Mouse (Mus musculus) cerebellum, postnatal 10 days (tissue): Measurements from ENCODE around the gene Pappa2.
A peak's percentile ranks its signal among the peaks of the same experiment; 100 is the strongest.

ENCODE experiments used
- DNase-seq, 2 experiments: peaks; one replicate each; pipeline ENCODE4 v3.0.0; 2021; ENCODE audit warnings: mixed read lengths in 2 of 2

Pappa2 gene

DNA sequence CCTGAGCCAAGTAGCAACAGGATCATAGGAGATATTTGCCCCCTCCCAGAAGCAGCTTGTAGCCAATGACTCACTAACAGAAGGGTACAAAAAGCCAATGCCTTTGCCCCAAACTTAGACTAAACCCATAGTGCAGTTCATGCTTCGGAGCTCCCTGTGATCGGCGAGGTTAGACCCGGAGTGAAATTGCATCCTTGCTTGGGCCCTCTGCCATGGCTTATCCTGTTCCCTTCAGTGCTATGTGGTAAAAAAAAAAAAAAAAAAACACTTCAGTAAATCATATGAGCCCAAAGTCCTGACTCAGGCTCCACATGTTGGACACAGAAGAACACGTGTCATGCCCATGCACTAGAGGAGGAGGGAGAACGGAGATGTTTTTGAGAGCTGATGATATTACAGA, 85.8 kb downstream of the Pappa2 start:
- DNase-seq: no peak

DNA sequence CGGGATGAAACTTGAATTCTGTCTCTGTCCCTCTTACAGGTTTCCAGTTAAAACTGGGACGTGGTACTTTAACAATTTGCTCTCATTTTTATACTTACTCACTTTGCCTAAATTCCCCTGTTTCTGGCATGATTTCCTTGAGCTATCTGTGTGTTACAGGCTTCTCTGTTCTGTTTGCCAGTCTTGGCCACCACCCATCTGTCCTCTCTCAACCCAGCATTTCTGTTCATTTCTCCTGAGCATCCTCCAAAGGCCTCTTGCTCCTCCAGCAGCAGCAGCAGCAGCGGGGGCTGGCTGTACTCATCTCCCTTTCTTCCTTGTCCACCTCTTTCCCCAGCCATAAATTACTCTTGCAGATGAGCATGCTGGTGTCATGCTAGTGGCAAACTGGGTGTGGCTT, 104.8 kb downstream of the Pappa2 start:
- DNase-seq: peak; percentile 4 to 6

- DNase-seq: no peak
Measured at GRCm38 (mm10) chr1:158874552-158875077, 105.7 kb downstream of the Pappa2 start.

DNA sequence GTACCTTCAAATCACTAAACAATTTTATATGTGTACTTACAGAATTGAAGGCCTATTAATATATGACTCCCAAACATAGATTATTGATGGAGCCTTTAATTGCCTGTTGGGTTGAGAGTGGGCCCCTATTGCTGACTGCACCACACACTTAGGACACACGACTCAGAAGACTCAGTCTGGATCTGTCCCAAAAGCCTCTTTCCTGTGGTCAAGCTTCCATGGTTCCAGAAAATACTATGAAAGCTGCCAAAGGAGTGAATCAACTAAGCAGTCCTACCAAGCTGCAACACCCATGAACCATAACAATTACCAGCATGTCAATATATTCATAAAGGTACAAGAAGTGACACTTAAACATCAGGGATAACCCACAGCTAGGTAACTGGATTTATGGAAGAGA, 106.7 kb downstream of the Pappa2 start:
- DNase-seq: no peak

- DNase-seq: no peak
Measured at GRCm38 (mm10) chr1:158871401-158871800, 108.9 kb downstream of the Pappa2 start.

- no peak for DNase-seq
Measured at GRCm38 (mm10) chr1:158860190-158860589, 120.1 kb downstream of the Pappa2 start.

DNA sequence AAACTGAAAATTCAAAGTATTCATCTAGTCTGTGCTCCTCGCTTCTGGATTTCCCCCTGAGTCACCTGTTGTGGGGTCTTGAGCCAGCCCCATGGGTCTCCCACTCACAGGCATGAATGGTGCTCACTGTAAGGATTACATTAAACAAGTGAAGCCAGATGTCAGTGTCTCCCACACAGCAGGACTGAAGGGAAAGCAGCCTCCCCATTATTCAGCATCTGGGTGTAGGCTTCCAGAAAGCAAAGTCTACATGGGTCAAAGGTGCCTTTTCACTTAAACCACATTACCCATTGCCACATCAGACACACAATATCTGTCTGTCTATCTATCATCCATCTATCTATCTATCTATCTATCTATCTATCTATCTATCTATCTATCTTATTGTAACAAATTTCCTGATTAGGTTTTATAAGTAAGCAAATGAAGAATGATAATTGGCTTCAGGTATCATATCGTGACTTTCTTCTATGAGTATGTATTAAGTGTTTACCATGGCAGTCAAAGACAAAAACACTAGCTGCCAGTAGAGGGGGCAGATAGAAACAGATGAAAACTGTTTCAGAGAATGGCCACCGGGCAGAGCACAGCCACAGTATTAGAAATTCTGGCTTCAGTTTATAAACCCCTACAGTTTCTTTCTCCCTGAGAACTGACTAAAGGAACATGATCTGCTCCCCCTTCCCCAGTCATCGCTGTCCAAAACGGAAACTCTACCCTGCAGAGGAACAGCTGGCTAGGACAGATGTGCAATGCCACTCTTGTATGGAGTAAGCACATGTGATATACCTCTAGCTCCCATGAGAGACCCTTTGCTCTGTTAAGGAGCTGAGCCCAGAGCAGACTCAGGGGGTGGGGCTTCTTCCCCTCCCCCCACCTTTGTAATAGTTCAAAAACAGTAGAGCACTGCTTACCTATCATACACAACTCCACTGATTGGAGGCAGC, 126.1 kb downstream of the Pappa2 start:
- DNase-seq: peak in 1 of 2 experiments; percentile 10

GRCm38 (mm10) chr1:158852836-158853567, 127.3 kb downstream of the Pappa2 start:
- DNase-seq: no peak

DNA sequence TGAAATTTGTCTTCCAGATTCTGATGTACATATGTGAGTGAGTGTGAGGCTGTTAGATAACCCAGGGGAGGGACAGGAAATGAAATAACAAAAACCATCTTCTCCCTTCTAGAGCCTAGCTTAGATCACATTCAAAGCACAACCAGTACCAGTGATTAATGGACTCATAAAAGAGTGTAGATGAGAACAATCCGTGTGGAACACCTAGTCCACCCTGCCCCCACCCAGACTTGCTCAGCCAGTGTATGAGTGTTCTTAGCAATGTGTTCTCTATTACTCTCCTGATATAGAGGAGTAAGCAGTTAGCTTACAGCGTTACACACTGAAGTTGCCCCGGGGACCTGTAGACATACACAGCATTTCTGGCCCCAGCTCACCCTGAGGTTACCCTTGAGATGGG, 129.8 kb downstream of the Pappa2 start:
- DNase-seq: no peak

DNA sequence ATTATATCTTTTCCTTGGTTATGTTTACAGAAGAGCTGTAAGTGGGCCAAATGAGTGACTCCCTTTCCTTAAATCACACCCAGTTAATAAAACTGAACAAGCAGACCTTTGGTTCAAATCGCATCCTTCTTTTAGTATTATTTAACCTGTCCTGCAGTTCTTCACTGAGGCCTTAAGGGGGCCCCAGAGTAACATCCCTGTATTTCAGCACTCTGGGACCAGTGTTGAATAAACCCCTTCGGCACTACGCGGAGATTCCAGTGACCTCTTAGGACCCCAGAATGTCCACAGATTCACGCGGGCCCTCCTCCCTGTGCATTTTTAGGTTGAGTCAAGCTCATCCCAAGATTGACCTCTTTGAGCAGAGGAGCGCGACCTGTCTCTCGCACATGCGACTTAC, 135.7 kb downstream of the Pappa2 start:
- no peak for DNase-seq

- DNase-seq: no peak
Measured at GRCm38 (mm10) chr1:158837151-158837550, 143.1 kb downstream of the Pappa2 start.

DNA sequence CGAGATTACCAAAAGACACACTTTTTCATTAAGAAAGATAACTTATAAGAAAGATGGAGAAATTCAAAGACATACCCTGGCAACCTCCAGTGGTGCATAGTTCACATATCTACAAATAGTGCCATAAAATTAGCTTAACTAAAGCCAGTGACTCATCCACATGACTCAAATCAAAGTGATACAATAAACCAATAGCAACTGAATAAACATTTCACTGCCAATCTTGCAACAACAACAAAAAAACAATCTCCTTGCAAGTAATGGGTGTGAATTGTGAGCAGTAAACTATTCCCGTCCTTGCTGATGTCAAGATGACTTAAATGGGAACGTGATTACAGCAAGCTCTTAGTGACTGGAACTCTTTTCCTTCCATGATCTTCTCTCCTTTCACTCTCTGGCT, 150.1 kb downstream of the Pappa2 start:
- no peak for DNase-seq

DNA sequence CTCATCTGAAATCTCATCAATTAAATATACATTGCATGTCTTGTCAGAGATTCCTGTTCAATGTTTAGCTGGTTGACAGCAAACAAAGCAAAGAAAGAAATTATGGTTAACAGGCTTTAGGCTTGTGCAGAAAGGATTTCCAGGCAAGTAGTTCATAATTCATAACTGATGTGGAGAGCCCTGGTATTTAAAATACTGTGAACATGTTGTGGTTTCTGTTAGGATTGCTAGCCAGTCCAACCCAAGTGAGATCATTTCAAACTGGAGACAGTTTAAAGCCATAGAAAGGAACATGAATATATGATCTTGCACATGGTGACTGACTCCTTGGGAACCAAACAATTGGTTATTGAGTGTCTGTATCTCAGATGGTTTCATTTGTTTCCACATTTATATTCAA, 152.4 kb downstream of the Pappa2 start:
- DNase-seq: no peak

GRCm38 (mm10) chr1:158819676-158820075, 160.6 kb downstream of the Pappa2 start:
- DNase-seq: no peak

GRCm38 (mm10) chr1:158816479-158816878, 163.8 kb downstream of the Pappa2 start:
- DNase-seq: no peak

GRCm38 (mm10) chr1:158811887-158812286, 168.4 kb downstream of the Pappa2 start:
- no peak for DNase-seq

- DNase-seq: peak; percentile 64 to 74
Measured at GRCm38 (mm10) chr1:158775486-158775885, 204.8 kb downstream of the Pappa2 start.

DNA sequence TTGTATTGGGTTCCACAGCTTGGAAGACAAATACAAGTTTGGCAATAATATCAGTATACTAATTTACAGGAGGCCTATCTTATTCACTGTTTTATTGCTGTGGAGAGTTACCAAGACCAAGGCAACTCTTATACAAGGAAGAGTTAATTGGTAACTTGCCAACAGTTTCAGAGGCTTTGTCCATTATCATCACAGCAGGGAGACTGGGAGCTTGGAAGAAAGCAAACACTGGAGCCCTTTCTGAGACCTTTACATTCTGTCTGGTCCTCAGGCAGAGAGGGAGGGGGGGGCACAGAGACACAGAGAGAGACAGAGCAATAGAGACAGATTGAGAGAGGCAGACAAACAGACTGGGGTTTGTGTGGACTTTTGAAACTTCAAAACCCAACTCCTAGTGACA, 207.2 kb downstream of the Pappa2 start:
- DNase-seq: peak; percentile 27 to 35

DNA sequence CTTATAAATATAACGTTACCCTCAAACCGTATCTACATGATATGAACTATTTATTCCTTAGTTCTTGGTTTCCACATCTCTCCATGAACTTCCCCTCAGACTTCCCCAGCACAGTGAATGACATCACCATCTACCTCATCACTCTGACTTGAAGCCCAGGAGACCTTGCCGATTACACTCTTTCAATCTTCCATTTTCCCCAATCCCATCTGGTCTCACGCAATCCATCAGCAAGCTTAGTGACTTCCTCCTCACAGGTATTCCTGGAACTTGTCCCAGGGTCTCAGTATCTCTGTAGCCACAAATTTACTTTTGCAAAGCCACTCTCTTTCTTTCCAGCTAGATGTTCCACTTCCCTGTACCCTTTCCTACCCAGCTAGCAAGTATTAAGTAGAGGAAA, 209.5 kb downstream of the Pappa2 start:
- DNase-seq: peak; percentile 23 to 27

- peak; percentile 28 to 29 for DNase-seq
Measured at GRCm38 (mm10) chr1:158770036-158770655, 210.1 kb downstream of the Pappa2 start.

- no peak for DNase-seq
Measured at GRCm38 (mm10) chr1:158765842-158766241, 214.4 kb downstream of the Pappa2 start.

GRCm38 (mm10) chr1:158764727-158765126, 215.6 kb downstream of the Pappa2 start:
- no peak for DNase-seq

- DNase-seq: no peak
Measured at GRCm38 (mm10) chr1:158764211-158764610, 216.1 kb downstream of the Pappa2 start.
